Mouse (Mus musculus): ENCODE measurements at regions not wholly inside any gene's neighbourhood (a gene's known extent, or its start where the extent isn't known, plus 50 kb on each side); places are given as distances from the start of the nearest gene placed in this dataset.
A peak's percentile ranks its signal among the peaks of the same experiment; 100 is the strongest.

DNA sequence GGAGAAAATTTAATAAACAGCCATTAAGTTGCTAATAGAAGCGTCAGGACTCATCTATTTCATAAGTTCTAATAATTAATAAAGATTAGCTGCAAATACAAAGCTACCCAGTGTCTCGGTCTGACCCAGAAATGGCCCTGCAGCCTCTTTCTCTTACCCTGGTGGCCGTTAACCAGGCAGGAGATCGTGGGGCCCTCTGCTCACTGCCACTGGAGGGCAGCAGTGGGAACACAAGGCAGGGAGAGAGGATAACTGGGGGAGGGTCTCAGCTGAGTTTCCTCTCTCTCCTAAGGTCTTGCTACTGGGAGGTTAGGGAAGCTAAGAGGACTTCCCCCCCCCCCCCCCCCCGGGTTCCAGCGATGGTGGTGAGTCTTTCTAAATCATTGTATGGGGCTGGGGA is 85.7 kb downstream of the Rpl14 start:
- H3K79me2 ChIP-seq (ENCODE audit: control insufficient read depth, insufficient read depth, low read length, poor library complexity) = no peaks in the 10 kb centered on the region
- H3K9me3 ChIP-seq (replicated peaks; ENCODE audit: insufficient read depth, low read length) = no peaks in the 10 kb centered on the region
- H3K36me3 ChIP-seq (ENCODE audit: control insufficient read depth in 1 of 2, insufficient read depth in 2 of 2, low read length in 2 of 2) = no peaks in the 10 kb centered on the region
- H3K27ac ChIP-seq (ENCODE audit: control insufficient read depth, low read depth, low read length) = no peak overlapping the region
- DNase-seq (ENCODE audit: low read depth, low spot score) = no peak
- TF ChIP-seq NRF1 (IDR thresholded peaks at IDR 0.05; ENCODE audit: insufficient read depth, low read depth, low read length, poor library complexity, severe bottlenecking) (no peak), ZMIZ1 (IDR thresholded peaks at IDR 0.05; ENCODE audit: low read depth, low read length) (no peak), CHD2 (IDR thresholded peaks at IDR 0.05; ENCODE audit: low read length) (no peak), NELFE (IDR thresholded peaks at IDR 0.05; ENCODE audit: low read depth, low read length) (no peak), USF1 (IDR thresholded peaks at IDR 0.05; ENCODE audit: low read depth, low read length) (no peak), MYB (IDR thresholded peaks at IDR 0.05; ENCODE audit: low read depth, low read length) (no peak), SMC3 (IDR thresholded peaks at IDR 0.05; ENCODE audit: low read depth, low read length) (peak; percentile 60), CTCF (IDR thresholded peaks at IDR 0.05 in 2 of 3, conservative IDR thresholded peaks at IDR 0.05 in 1 of 3; ENCODE audit: control insufficient read depth in 1 of 3, insufficient read depth in 1 of 3, low read depth in 2 of 3, low read length in 3 of 3, poor library complexity in 1 of 3, severe bottlenecking in 1 of 3) (peak; percentile 19 to 73 (median 52); a peak in 5 of 6 replicates), RAD21 (IDR thresholded peaks at IDR 0.05; ENCODE audit: low read depth, low read length) (peak; percentile 19)
- H3K27me3 ChIP-seq (ENCODE audit: control insufficient read depth in 1 of 2, insufficient read depth in 2 of 2, low read length in 2 of 2) = no peaks in the 10 kb centered on the region
- H3K4me3 ChIP-seq (ENCODE audit: control insufficient read depth in 1 of 2, insufficient read depth in 1 of 2, low read depth in 2 of 2, low read length in 2 of 2) = no peak overlapping the region
- H3K4me1 ChIP-seq (ENCODE audit: control insufficient read depth in 1 of 2, insufficient read depth in 2 of 2, low read length in 2 of 2) = no peaks in the 10 kb centered on the region
- H3K9ac ChIP-seq (ENCODE audit: control insufficient read depth, low read depth, low read length, poor library complexity, severe bottlenecking) = no peak overlapping the region

DNA sequence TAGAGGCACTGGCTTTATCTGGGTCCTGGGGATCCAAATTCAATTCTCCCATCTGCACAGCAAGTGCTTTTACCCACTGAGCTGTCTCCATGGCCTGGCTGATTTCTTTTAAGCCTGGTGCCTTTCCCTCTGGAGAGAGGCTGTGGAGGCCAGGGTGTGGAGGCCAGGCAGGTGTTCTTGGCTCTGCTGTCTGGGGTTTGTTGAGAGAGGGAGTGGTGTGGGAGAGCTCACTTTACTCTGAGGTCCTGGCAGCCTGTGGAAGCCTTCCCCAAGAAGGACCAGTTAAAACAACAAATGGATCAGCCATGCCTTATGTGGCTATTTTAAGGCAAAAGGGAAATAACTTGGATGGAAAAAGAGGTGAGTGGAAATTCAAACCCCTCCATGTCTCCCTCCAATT is 86.5 kb downstream of the Rpl14 start:
- H3K27ac ChIP-seq (ENCODE audit: control insufficient read depth, low read depth, low read length) = no peak overlapping the region
- no peak overlapping the region for H3K9ac ChIP-seq (ENCODE audit: control insufficient read depth, low read depth, low read length, poor library complexity, severe bottlenecking)
- no peaks in the 10 kb centered on the region for H3K4me1 ChIP-seq (ENCODE audit: control insufficient read depth in 1 of 2, insufficient read depth in 2 of 2, low read length in 2 of 2)
- no peaks in the 10 kb centered on the region for H3K36me3 ChIP-seq (ENCODE audit: control insufficient read depth in 1 of 2, insufficient read depth in 2 of 2, low read length in 2 of 2)
- no peaks in the 10 kb centered on the region for H3K79me2 ChIP-seq (ENCODE audit: control insufficient read depth, insufficient read depth, low read length, poor library complexity)
- no peak for TF ChIP-seq MYC (IDR thresholded peaks at IDR 0.05; ENCODE audit: low read depth, low read length)
- no peak for TF ChIP-seq MAFK (IDR thresholded peaks at IDR 0.05; ENCODE audit: borderline replicate concordance, low read depth, low read length)
- TF ChIP-seq MAZ (IDR thresholded peaks at IDR 0.05; ENCODE audit: low read depth, low read length) = no peak
- no peak for TF ChIP-seq USF2 (IDR thresholded peaks at IDR 0.05; ENCODE audit: borderline replicate concordance in 1 of 2, insufficient read depth in 1 of 2, low read depth in 1 of 2, low read length in 2 of 2)
- TF ChIP-seq POLR2A (IDR thresholded peaks at IDR 0.05; ENCODE audit: control insufficient read depth in 1 of 2, insufficient read depth in 1 of 2, low read depth in 1 of 2, low read length in 2 of 2, poor library complexity in 1 of 2) = no peak
- no peak for TF ChIP-seq POLR2AphosphoS2 (IDR thresholded peaks at IDR 0.05; ENCODE audit: low read length)
- no peak for TF ChIP-seq RAD21 (IDR thresholded peaks at IDR 0.05; ENCODE audit: low read depth, low read length)
- no peak for TF ChIP-seq MEF2A (IDR thresholded peaks at IDR 0.05; ENCODE audit: extremely low read depth, insufficient replicate concordance, low read depth, low read length, poor library complexity, severe bottlenecking)
- no peak for TF ChIP-seq TAL1 (IDR thresholded peaks at IDR 0.05; ENCODE audit: low read length)
- no peak for TF ChIP-seq GABPA (IDR thresholded peaks at IDR 0.05; ENCODE audit: low read depth, low read length)
- TF ChIP-seq E2F4 (IDR thresholded peaks at IDR 0.05; ENCODE audit: borderline replicate concordance, low read depth, low read length) = no peak
- TF ChIP-seq SMC3 (IDR thresholded peaks at IDR 0.05; ENCODE audit: low read depth, low read length) = no peak
- no peak for TF ChIP-seq JUND (IDR thresholded peaks at IDR 0.05; ENCODE audit: low read depth, low read length)
- no peak for TF ChIP-seq CHD2 (IDR thresholded peaks at IDR 0.05; ENCODE audit: low read length)
- TF ChIP-seq POLR2AphosphoS5 (IDR thresholded peaks at IDR 0.05; ENCODE audit: borderline replicate concordance, low read depth, low read length) = no peak
- TF ChIP-seq HCFC1 (IDR thresholded peaks at IDR 0.05; ENCODE audit: low read depth, low read length) = no peak
- TF ChIP-seq ZNF384 (IDR thresholded peaks at IDR 0.05; ENCODE audit: low read depth, low read length) = no peak
- no peak for DNase-seq (ENCODE audit: low read depth, low spot score)
- H3K9me3 ChIP-seq (replicated peaks; ENCODE audit: insufficient read depth, low read length) = no peaks in the 10 kb centered on the region
- H3K27me3 ChIP-seq (ENCODE audit: control insufficient read depth in 1 of 2, insufficient read depth in 2 of 2, low read length in 2 of 2) = no peaks in the 10 kb centered on the region
- H3K4me3 ChIP-seq (ENCODE audit: control insufficient read depth in 1 of 2, insufficient read depth in 1 of 2, low read depth in 2 of 2, low read length in 2 of 2) = no peak overlapping the region
